Mouse (Mus musculus) small intestine, adult 2 months (tissue): ENCODE data around the gene Ror1.

ENCODE experiments used
- CTCF ChIP-seq: fragments of 200-500 bp; IDR thresholded peaks from 2 replicates; pipeline ENCODE4 v1.5.1; 2012; ENCODE audit warnings: low read depth, mild to moderate bottlenecking, control low read depth, inconsistent platforms, low read length, moderate library complexity, mixed read lengths; ENCODE audit not compliant: insufficient replicate concordance, insufficient read length; ENCODE audit errors: extremely low read depth
- POLR2A ChIP-seq: fragments of 200-500 bp; IDR thresholded peaks from 2 replicates; pipeline ENCODE4 v1.6.1; 2012; ENCODE audit warnings: low read depth, mild to moderate bottlenecking, control low read depth, inconsistent platforms, low read length, moderate library complexity

GRCm38 (mm10) chr4:100273807-100274480 lies 178.4 kb downstream of the Ror1 start:
- no peak for TF ChIP-seq CTCF
- TF ChIP-seq POLR2A: no peak
